Mouse (Mus musculus): Measurements from ENCODE around the gene Bmper. TPM values are rescaled to one million over a fixed set of nuclear protein-coding genes. Genes with fewer than 3 reads are reported as not detected.
A peak's percentile ranks its signal among the peaks of the same experiment; 100 is the strongest.

Gene Bmper
- total RNA-seq, 2 experiments from 2014 or later = 3.2 to 3.3 TPM

DNA sequence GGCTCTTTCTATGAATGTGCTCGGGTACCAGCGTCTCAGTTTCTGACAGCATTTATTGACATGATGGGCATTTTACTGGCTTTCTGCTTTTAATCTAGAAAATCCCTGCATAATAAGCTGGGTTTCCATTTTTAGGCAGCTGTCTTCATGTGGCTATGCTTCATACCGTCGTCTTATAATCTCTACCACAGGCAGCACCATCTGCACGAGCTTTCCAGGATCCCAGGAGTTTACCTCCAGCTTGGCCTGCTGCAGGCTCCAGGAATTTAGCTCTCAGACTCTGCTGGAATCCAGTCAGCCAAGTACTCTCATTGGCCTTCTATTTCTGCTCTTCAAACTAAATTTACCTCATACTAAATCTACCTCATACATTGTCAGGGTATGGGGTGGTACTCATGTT, 219.3 kb downstream of the Bmper start:
- DNase-seq = no peak

DNA sequence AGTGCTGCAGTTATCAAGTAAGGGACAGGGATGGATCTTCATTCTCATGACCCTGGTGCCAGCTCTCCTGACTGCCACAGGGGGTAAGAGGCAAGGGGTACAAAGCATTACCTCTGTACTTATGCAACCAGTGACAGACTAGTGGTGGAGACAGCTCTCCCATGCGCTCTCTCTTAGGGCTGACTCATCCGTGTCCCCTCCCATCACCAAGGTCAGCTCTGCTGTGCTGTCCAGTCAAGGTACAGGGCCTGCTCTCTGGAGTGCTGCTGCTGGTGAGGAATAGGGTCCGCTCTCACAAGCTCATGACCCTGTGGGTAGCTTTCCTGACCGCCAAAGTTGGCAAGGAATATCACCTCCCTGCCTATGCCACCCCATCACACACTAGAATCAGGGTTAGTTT, 222.1 kb downstream of the Bmper start:
- no peak for DNase-seq

DNA sequence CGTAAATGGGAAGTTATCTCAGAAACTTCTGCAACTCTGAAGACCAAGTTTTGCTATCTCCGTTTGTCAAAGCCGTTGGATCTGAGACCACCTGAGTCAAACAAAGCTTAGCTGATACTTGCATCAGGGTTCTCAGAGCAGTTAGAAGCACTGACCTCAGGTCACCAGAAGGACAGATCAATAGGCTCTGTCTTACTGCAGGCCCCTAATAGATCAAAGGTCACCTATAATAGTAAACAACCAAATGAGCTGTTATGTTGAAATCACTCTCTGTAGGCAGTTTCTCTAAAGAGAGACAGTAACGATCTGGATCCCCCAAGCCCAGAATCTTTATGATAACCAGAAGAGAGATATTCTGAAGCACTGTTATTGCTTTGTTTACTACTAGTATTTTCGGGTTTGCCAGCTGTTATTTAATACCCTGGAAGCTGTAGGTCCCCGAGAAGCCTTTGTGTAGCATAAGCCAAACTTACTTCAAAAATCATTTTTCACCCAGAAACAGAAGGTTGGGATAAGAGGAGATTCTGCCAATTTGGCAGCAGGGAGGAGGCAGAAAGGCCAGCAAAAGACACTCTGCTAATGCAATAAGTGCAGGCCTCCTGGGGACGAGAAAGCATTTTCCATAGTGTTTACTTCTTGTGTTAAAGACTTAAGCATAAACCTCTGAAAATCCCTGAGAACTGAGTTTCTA, 224.5 kb downstream of the Bmper start:
- no peak for DNase-seq

DNA sequence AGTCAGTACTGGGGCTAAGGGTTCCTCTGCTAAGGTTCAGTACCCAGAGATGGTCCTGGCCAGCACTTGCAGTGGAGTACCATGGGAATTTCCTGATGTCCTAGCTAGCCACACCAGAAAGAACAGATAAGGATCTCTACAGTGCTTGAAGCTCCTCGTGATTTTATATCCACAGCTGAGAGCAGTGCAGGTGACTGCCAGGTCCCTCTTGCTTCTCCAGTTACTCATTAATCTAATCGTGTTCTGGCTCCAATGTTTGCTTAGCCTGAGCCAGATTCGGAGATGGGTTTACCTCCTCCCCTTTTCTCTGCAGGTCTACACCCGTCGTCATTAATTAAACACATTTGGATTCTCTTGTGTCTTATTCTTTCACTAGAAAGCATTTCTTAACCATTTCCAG, 230.4 kb downstream of the Bmper start:
- no peak for DNase-seq

DNA sequence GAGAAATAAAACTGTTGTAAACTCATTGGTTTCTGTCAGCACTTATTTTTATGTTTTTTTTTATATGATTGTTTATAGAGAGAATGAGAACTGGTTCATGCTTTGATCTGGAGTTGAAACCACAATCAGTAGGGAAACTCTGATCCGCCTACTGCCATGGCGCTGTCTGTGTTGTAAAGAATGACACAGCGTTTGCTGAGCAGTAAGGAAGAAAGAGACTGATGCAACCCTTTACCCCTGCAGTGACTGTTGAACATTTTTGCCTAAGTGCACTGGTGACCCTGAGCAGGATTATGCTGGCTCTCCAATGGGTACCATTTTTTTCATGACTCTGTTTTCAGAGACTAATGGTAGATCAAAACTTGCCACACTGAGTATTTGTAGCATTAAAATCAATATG, 234.3 kb downstream of the Bmper start:
- DNase-seq = no peak

DNA sequence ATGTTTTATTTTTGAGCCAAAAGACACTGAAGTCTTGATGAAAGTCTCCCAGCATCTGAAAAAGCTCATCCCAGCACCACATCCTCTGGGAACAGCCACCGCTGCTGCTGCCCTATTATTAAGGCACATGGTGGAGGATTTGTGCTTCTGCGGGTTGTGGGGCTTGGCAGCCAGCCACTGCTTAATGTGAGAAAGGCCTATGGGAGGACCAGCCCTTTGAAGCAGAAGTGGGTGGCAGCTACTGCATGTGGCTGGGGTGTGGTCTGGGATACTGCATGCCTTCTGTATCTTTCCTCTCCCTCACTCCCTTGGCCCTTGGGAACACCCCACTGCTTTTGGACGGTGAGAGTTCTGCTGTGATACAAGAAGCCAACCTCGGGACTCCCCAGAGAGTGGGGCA, 237.8 kb downstream of the Bmper start:
- no peak for DNase-seq

DNA sequence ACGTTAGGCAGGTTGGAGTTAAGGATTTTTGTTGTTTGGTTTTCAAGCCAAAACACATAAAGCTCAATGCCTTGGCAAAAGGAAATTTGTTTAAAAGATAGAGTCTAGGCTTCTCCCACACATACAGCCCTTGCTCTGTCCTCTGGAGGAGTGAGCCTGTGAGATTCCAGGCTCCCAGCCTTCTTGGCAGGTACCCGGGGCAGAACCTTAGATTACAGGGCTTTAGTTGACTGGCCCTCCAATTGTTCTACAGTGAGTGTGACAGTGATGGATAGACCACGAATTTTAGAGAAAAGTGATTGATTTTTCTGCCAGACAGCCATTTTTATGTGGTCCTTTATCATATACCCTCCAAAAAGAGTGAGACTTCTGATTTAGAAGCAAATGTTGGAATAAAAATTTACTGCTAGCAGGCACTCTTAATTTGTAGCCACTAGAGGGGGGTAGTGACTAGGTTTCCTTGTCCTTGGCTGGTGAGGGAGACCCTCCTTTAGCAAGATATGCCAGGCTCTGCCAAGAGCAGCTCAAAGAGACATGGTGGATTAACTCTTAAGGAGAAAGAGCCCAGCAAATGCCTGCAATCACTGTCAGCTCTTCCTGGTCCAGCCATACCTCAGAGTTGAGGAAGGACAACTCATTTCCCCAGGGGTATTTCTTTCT, 240.2 kb downstream of the Bmper start:
- peak; percentile 47 for DNase-seq

DNA sequence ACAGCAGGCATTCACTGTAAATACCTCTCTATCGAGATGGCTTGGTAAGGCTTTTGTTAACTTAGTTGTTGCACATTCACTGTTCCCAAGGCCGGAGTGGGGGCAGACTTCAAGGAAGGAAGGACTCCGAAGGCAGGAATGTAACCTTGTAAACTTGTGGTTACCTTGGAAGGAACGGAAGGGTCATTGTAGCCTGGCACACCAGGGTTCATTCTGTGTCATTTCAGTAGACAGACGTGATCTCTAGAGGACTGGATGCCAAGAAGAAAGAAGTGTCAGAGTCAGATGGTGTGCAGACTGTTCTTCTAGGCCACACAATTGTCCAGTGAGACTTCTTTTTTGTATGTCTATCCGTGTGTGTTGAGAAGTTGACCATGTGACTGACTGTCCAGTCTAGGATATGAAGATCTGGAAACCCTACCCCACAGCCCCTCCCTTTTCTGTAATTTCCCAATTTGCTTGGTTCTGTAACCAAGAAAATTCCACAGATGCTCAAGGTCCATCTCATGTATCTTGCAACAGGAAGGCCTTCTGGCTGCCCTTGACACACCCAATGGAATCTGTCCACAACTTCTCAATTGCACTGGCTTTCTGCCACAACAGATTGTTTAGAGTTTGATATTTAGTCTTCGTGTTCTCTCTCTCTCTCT, 242.2 kb downstream of the Bmper start:
- no peak for DNase-seq

DNA sequence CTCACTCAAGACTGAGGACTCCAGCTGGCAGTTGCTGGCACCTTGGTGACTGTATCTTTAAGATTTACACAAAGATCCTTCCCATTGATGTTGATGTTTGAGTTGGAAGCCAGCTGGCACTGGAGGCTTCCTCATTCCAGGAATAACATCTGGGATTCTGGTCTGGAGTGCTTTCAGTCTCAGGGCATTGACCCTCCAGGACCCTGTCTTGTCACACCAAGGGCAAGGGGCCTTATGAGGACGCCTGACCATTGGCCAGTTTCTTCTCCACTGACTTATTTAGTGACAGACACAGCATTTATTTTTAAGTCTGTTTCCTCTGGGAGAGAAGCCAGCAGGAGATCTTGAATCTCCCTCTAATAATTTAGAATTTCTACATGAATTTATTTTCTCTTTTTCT, 247.0 kb downstream of the Bmper start:
- DNase-seq = peak; percentile 9

DNA sequence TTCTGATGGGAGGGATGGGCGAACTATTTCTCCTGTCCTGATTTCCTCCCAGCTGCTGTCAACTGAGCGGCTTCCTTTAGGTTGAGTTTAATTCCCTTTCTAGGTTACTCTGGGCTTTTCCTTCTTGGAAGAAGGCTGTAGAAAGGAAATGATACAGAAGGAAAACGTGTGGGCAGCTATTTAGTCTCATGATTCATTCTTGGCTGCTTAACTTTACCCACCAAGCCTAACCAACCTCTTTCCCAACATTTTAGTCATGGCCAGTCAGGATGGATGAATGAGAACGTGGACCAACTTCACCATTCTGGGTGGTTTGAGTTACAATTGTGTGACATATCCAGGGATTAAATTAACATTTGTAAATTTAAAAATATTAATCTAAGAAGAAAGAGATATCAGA, 263.0 kb downstream of the Bmper start:
- no peak for DNase-seq

DNA sequence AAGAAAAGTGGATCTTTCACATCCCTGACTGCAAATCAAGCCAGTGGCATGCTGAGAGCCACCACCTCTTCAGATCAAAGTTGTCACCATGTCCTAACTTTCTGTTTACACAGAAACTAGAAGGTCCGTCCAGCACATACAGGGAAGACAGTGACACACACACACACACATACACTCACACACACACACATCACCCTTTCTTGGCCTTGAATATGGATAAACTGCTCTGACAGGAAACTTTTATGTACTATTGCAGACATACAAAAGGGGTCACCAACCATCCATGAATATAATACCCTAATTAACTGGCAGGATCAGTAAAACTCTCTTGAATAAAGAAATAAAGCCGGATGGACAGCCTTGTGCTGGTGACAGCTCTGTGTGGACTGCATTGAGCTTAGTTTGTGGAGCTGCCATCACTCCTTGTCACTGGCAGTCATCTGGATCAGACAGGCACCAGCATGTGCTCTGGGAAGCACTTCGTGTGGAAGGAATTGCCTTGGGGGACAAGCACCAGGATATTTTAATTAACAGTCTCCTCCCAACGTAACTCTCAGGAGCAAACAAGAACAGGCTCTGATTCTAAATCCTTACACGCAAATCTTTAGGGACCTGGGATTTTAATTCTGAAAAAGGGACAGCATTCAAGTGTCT, 264.0 kb downstream of the Bmper start:
- DNase-seq = no peak

DNA sequence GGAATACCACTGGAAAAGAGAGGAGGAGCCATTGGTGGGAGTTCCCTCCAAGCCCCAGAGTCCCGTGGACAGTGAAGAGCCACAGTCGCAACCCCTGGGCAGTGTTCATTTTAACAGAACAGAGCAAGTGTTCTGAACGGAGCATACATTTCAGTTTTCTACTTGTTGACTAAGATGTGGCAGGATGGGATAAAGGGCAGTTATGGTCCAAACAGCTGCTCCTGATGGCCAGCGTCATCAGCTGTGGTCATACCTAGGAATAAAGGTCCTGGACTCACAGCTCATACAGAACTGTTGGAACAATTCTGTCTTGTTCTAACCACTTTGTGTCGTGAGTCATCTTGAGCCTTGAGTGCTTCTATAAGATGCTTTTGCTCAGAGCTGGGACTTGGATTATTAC, 265.4 kb downstream of the Bmper start:
- DNase-seq = no peak

DNA sequence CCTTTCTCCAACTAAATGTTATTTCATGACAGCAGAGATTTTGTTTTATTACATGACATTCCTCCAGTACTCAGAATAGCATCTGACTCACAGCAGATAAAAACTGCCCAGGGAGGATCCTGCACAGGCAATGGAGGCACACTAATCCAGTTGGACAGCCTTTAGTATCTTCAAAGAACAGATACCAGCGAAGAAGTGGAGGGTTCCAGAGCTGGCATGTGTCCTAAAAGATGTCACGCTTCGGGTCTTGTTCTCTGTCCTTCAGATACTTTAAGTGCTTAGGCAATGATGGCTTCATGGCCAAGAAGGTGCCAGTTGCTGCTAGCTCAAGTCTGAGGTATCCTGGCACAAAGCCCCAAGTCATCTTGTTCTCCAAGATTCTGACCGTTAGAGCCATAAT, 272.5 kb downstream of the Bmper start:
- DNase-seq = no peak

DNA sequence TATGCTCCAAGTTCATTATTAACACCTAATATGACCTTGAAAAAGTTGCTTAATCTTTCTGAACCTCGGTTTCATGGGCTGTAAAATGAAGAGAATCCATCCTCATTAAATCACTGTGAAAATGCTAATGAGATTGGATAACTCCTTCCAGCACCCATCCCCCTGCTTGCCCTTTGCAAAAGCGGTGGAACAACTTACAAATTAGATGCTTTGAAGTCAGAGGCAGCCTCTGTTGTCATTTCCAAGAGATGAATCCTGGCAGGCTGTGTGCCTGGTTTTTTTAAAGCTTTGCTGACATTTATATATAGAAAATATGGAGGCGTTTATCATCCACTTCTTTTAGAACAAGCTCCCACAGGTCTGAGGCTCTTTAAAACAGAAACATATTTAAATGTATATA, 274.8 kb downstream of the Bmper start:
- no peak for DNase-seq

DNA sequence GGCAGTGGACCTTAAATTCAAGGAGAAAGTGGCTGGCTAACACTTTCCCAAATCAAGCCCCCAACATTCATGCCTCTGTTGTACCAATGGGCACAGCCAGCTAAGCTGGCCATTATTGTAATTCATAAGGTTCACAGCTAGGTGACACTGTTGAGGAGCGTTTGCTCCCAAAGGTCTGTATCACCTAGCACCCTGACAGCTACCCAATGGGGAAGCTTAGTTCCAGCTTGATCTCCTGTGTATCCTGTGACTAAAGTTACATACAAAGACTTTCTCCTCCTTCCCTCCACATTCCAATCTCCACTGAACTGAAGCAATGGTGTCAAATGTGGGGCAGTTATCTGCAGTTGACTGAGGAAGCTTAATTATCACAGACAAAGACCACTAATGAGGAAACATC, 311.0 kb downstream of the Bmper start:
- no peak for DNase-seq
